Mouse (Mus musculus) small intestine, adult 2 months (tissue): ENCODE measurements around the gene Plcb4.

Experiments used
- CTCF ChIP-seq: fragments of 200-500 bp; IDR thresholded peaks from 2 replicates; pipeline ENCODE4 v1.5.1; 2012; ENCODE audit warnings: low read depth, mild to moderate bottlenecking, control low read depth, inconsistent platforms, low read length, moderate library complexity, mixed read lengths; ENCODE audit not compliant: insufficient replicate concordance, insufficient read length; ENCODE audit errors: extremely low read depth
- POLR2A ChIP-seq: fragments of 200-500 bp; IDR thresholded peaks from 2 replicates; pipeline ENCODE4 v1.6.1; 2012; ENCODE audit warnings: low read depth, mild to moderate bottlenecking, control low read depth, inconsistent platforms, low read length, moderate library complexity

- no peak for TF ChIP-seq CTCF
- no peak for TF ChIP-seq POLR2A
These were observed 34.0 kb downstream of the Plcb4 start for GRCm38 (mm10) chr2:135692568-135693488.
